Mouse (Mus musculus): Measurements from ENCODE around the gene Il1f6. TPM values are rescaled to one million over a fixed set of nuclear protein-coding genes. Genes with fewer than 3 reads are reported as not detected.

The Il1f6 gene
- polyA plus RNA-seq, 1 experiment = not detected

- no peaks in the 10 kb centered on the region for H3K27me3 ChIP-seq (ENCODE audit: control insufficient read depth, insufficient read depth, insufficient read length)
- H3K4me3 ChIP-seq = no peak overlapping the region
- H3K79me2 ChIP-seq (ENCODE audit: control insufficient read depth, insufficient read depth) = no peaks in the 10 kb centered on the region
- H3ac ChIP-seq (ENCODE audit: control insufficient read depth, insufficient read length) = no peak overlapping the region
- H3K4me2 ChIP-seq (ENCODE audit: low read depth) = no peak overlapping the region
- TF ChIP-seq CEBPB (IDR thresholded peaks at IDR 0.05; ENCODE audit: insufficient read depth, poor library complexity, severe bottlenecking) = no peak
- H3K36me3 ChIP-seq (ENCODE audit: control insufficient read depth, insufficient read depth) = no peaks in the 10 kb centered on the region
These were observed 27.0 kb upstream of the Il1f6 start for GRCm38 (mm10) chr2:24188189-24188588.

DNA sequence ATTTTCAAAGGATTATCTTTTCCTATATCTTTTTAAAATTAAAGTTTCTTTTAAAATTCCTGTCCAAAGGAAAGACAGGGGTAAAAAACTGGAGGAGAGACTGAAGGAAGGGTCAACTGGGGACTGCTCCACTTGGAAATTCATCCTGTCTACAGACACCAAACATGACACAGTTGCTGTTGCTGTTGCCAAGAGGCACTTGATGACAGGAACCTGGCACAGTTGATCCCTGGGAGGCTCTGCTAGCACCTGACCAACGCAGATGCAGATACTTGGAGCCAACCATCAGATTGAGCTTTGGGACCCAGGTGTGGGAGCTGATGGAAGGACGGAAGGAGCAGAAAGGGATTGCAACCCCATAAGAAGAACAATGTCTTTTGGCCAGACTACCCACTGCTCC lies 12.0 kb downstream of the Il1f6 start:
- no peaks in the 10 kb centered on the region for H3K36me3 ChIP-seq (ENCODE audit: control insufficient read depth, insufficient read depth)
- TF ChIP-seq E2F4 (IDR thresholded peaks at IDR 0.05; ENCODE audit: insufficient read depth) (no peak), MYOD1 (IDR thresholded peaks at IDR 0.05; ENCODE audit: control insufficient read depth in 1 of 3, insufficient read length in 2 of 3, low read depth in 2 of 3) (no peak), POLR2A (IDR thresholded peaks at IDR 0.05; ENCODE audit: insufficient read length, low read depth) (no peak), SRF (IDR thresholded peaks at IDR 0.05; ENCODE audit: control insufficient read depth, insufficient read length, low read depth) (no peak), MAX (IDR thresholded peaks at IDR 0.05; ENCODE audit: low read depth) (no peak), USF1 (IDR thresholded peaks at IDR 0.05; ENCODE audit: low read depth) (no peak), TCF12 (IDR thresholded peaks at IDR 0.05; ENCODE audit: insufficient read depth, poor library complexity, severe bottlenecking) (no peak), TCF3 (IDR thresholded peaks at IDR 0.05; ENCODE audit: insufficient read length, low read depth) (no peak)
- H3K4me3 ChIP-seq = no peak overlapping the region
- no peaks in the 10 kb centered on the region for H3K79me2 ChIP-seq (ENCODE audit: control insufficient read depth, insufficient read depth)
- no peaks in the 10 kb centered on the region for H3K27me3 ChIP-seq (ENCODE audit: control insufficient read depth, insufficient read depth, insufficient read length)
- no peak overlapping the region for H3ac ChIP-seq (ENCODE audit: control insufficient read depth, insufficient read length)
- no peak overlapping the region for H3K4me2 ChIP-seq (ENCODE audit: low read depth)

GRCm38 (mm10) chr2:24267503-24267902 lies 52.3 kb downstream of the Il1f6 start:
- Histone ChIP-seq H3ac (ENCODE audit: control insufficient read depth, insufficient read length) (no peak overlapping the region), H3K79me2 (ENCODE audit: control insufficient read depth, insufficient read depth) (no peaks in the 10 kb centered on the region), H3K36me3 (ENCODE audit: control insufficient read depth, insufficient read depth) (no peaks in the 10 kb centered on the region), H3K4me3 (no peak overlapping the region), H3K4me2 (ENCODE audit: low read depth) (no peak overlapping the region), H3K27me3 (ENCODE audit: control insufficient read depth, insufficient read depth, insufficient read length) (no peaks in the 10 kb centered on the region)
- TF ChIP-seq MAX (IDR thresholded peaks at IDR 0.05; ENCODE audit: low read depth) (no peak), CEBPB (IDR thresholded peaks at IDR 0.05; ENCODE audit: insufficient read depth, poor library complexity, severe bottlenecking) (no peak), USF1 (IDR thresholded peaks at IDR 0.05; ENCODE audit: low read depth) (no peak), MYOG (IDR thresholded peaks at IDR 0.05; ENCODE audit: control insufficient read depth in 1 of 3, insufficient read depth in 1 of 3, insufficient read length in 2 of 3, low read depth in 2 of 3) (no peak), REST (IDR thresholded peaks at IDR 0.05; ENCODE audit: insufficient read depth, insufficient read length) (no peak), SRF (IDR thresholded peaks at IDR 0.05; ENCODE audit: control insufficient read depth, insufficient read length, low read depth) (no peak), POLR2A (IDR thresholded peaks at IDR 0.05; ENCODE audit: insufficient read length, low read depth) (no peak), MYOD1 (IDR thresholded peaks at IDR 0.05; ENCODE audit: control insufficient read depth in 1 of 3, insufficient read length in 2 of 3, low read depth in 2 of 3) (no peak), E2F4 (IDR thresholded peaks at IDR 0.05; ENCODE audit: insufficient read depth) (no peak), TCF3 (IDR thresholded peaks at IDR 0.05; ENCODE audit: insufficient read length, low read depth) (no peak), POLR2AphosphoS2 (IDR thresholded peaks at IDR 0.05; ENCODE audit: insufficient read length, low read depth) (no peak), TCF12 (IDR thresholded peaks at IDR 0.05; ENCODE audit: insufficient read depth, poor library complexity, severe bottlenecking) (no peak)

- H3K36me3 ChIP-seq (ENCODE audit: control insufficient read depth, insufficient read depth) = no peaks in the 10 kb centered on the region
- TF ChIP-seq SRF (IDR thresholded peaks at IDR 0.05; ENCODE audit: control insufficient read depth, insufficient read length, low read depth) = no peak
- no peak for TF ChIP-seq TCF12 (IDR thresholded peaks at IDR 0.05; ENCODE audit: insufficient read depth, poor library complexity, severe bottlenecking)
- TF ChIP-seq MYOG (IDR thresholded peaks at IDR 0.05; ENCODE audit: control insufficient read depth in 1 of 3, insufficient read depth in 1 of 3, insufficient read length in 2 of 3, low read depth in 2 of 3) = no peak
- TF ChIP-seq REST (IDR thresholded peaks at IDR 0.05; ENCODE audit: insufficient read depth, insufficient read length) = no peak
- TF ChIP-seq POLR2A (IDR thresholded peaks at IDR 0.05; ENCODE audit: insufficient read length, low read depth) = no peak
- TF ChIP-seq CEBPB (IDR thresholded peaks at IDR 0.05; ENCODE audit: insufficient read depth, poor library complexity, severe bottlenecking) = no peak
- TF ChIP-seq POLR2AphosphoS2 (IDR thresholded peaks at IDR 0.05; ENCODE audit: insufficient read length, low read depth) = no peak
- no peak for TF ChIP-seq USF1 (IDR thresholded peaks at IDR 0.05; ENCODE audit: low read depth)
- no peak for TF ChIP-seq MYOD1 (IDR thresholded peaks at IDR 0.05; ENCODE audit: control insufficient read depth in 1 of 3, insufficient read length in 2 of 3, low read depth in 2 of 3)
- no peak for TF ChIP-seq TCF3 (IDR thresholded peaks at IDR 0.05; ENCODE audit: insufficient read length, low read depth)
- TF ChIP-seq MAX (IDR thresholded peaks at IDR 0.05; ENCODE audit: low read depth) = no peak
- TF ChIP-seq E2F4 (IDR thresholded peaks at IDR 0.05; ENCODE audit: insufficient read depth) = no peak
- H3ac ChIP-seq (ENCODE audit: control insufficient read depth, insufficient read length) = no peak overlapping the region
- H3K4me3 ChIP-seq = no peak overlapping the region
- no peak overlapping the region for H3K4me2 ChIP-seq (ENCODE audit: low read depth)
- H3K79me2 ChIP-seq (ENCODE audit: control insufficient read depth, insufficient read depth) = no peaks in the 10 kb centered on the region
- no peaks in the 10 kb centered on the region for H3K27me3 ChIP-seq (ENCODE audit: control insufficient read depth, insufficient read depth, insufficient read length)
These were observed 58.4 kb downstream of the Il1f6 start for GRCm38 (mm10) chr2:24273619-24274018.

- Histone ChIP-seq H3ac (ENCODE audit: control insufficient read depth, insufficient read length) (no peak overlapping the region), H3K79me2 (ENCODE audit: control insufficient read depth, insufficient read depth) (no peaks in the 10 kb centered on the region), H3K4me2 (ENCODE audit: low read depth) (no peak overlapping the region), H3K4me3 (no peak overlapping the region), H3K36me3 (ENCODE audit: control insufficient read depth, insufficient read depth) (no peaks in the 10 kb centered on the region), H3K27me3 (ENCODE audit: control insufficient read depth, insufficient read depth, insufficient read length) (no peaks in the 10 kb centered on the region)
- no peak for TF ChIP-seq E2F4 (IDR thresholded peaks at IDR 0.05; ENCODE audit: insufficient read depth)
- no peak for TF ChIP-seq MYOG (IDR thresholded peaks at IDR 0.05; ENCODE audit: control insufficient read depth in 1 of 3, insufficient read depth in 1 of 3, insufficient read length in 2 of 3, low read depth in 2 of 3)
- TF ChIP-seq MYOD1 (IDR thresholded peaks at IDR 0.05; ENCODE audit: control insufficient read depth in 1 of 3, insufficient read length in 2 of 3, low read depth in 2 of 3) = no peak
- TF ChIP-seq TCF3 (IDR thresholded peaks at IDR 0.05; ENCODE audit: insufficient read length, low read depth) = no peak
- no peak for TF ChIP-seq REST (IDR thresholded peaks at IDR 0.05; ENCODE audit: insufficient read depth, insufficient read length)
- no peak for TF ChIP-seq POLR2A (IDR thresholded peaks at IDR 0.05; ENCODE audit: insufficient read length, low read depth)
- no peak for TF ChIP-seq POLR2AphosphoS2 (IDR thresholded peaks at IDR 0.05; ENCODE audit: insufficient read length, low read depth)
- no peak for TF ChIP-seq CEBPB (IDR thresholded peaks at IDR 0.05; ENCODE audit: insufficient read depth, poor library complexity, severe bottlenecking)
- no peak for TF ChIP-seq MAX (IDR thresholded peaks at IDR 0.05; ENCODE audit: low read depth)
- no peak for TF ChIP-seq SRF (IDR thresholded peaks at IDR 0.05; ENCODE audit: control insufficient read depth, insufficient read length, low read depth)
- no peak for TF ChIP-seq TCF12 (IDR thresholded peaks at IDR 0.05; ENCODE audit: insufficient read depth, poor library complexity, severe bottlenecking)
- TF ChIP-seq USF1 (IDR thresholded peaks at IDR 0.05; ENCODE audit: low read depth) = no peak
These were observed 59.9 kb downstream of the Il1f6 start for GRCm38 (mm10) chr2:24275146-24275545.

Other genes starting within 250 kb of the Il1f6 start
- gene Hnmt, start 166.0 kb upstream of the Il1f6 start, polyA plus RNA-seq (2012; fragmentation: generic; extraction: Trizol) = not detected
- not detected for gene Tbpl2, start 118.8 kb upstream of the Il1f6 start, polyA plus RNA-seq (2012; fragmentation: generic; extraction: Trizol)
- gene Il1f8, start 62.3 kb upstream of the Il1f6 start, polyA plus RNA-seq (2012; fragmentation: generic; extraction: Trizol) = not detected
- gene Il1f9, start 28.9 kb upstream of the Il1f6 start, polyA plus RNA-seq (2012; fragmentation: generic; extraction: Trizol) = not detected
- gene Il1f5, start 61.5 kb downstream of the Il1f6 start, polyA plus RNA-seq (2012; fragmentation: generic; extraction: Trizol) = not detected
- gene Il1f10, start 75.8 kb downstream of the Il1f6 start, polyA plus RNA-seq (2012; fragmentation: generic; extraction: Trizol) = not detected
- gene Il1rn, start 121.4 kb downstream of the Il1f6 start, polyA plus RNA-seq (2012; fragmentation: generic; extraction: Trizol) = 0.41 TPM
- gene Psd4, start 152.2 kb downstream of the Il1f6 start, polyA plus RNA-seq (2012; fragmentation: generic; extraction: Trizol) = not detected